Mouse (Mus musculus): Measurements from ENCODE around the gene Prlr.

Gene Prlr

DNA sequence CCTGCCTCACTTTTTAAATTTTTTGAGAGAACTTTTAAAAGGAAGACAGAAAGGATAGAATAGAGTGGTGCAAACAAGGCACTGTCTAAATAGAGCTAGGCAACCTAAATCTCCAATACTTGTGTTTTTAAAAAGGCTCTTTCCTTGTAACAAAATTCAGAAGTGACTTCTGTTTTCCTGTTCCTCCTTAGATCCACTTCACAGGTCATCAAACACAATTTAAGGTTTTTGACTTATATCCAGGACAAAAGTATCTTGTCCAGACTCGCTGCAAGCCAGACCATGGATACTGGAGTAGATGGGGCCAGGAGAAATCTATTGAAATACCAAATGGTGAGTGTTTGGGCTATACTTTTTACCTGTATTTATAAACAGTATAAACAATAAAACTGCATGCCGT is 148.0 kb downstream of the Prlr start, which contains the start of gene Gm21973:
Gene Gm21973 (plus strand): TSS at position 301 of the 400 bp plus-strand sequence.
- no peak for DNase-seq (ENCODE audit: low read depth, low spot score)

DNA sequence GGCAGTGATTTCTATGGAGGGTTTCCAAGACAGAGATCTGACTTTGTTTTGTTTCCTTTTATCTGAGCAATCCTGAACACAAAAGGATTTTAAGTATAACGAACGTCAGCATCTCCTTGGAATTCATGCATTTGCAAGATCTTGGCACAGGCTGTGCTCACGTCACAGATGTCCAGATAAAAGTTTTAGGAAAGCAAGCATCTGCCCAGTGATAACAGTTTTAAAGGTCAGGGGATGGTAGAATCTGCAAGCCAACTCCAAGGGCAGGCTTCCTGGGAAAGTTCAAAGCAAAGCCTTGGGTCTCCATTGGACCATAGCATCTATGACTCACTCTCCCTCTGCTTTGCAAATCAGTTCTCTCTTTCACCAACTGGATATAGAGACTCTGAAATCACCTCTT is 153.6 kb downstream of the Prlr start:
- no peak for DNase-seq (ENCODE audit: low read depth, low spot score)

DNA sequence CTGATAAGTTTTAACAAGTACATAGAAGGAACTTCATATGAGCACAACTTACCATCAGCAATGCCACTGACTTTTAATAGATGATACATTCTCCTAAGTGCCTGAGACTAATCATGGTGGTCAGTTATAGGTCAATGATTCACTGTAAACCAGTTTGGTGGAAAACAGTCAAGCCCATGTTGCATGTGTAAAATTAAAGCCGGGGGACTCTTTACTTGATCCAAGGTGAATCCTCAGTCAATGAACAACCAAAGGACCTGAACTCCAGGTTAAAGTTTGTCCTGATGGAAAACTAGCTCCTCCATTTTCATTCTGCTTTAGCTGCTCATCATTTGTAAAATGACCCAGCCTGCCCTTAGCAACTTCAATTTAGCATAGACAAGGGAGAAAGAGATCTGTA is 155.5 kb downstream of the Prlr start:
- DNase-seq (ENCODE audit: low read depth, low spot score): no peak

DNA sequence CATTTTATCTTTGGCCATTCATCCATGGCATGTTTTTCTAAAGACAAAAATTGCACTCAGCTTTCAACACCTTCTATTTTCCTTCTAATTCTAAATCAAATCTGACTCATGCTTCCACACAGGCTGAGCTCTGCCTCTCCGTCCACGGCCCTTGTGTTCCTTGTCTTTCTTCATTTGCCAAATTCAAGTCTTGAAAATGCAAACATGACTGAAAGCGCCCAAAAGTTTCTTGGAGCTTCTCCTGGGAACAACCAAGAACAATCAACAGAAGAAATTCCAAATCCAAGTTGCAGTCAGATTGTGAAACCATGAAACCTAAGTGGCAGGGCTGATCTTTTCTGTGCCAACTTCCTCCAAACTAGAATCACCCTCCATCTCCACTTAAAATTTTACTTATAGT is 161.6 kb downstream of the Prlr start:
- no peak for DNase-seq (ENCODE audit: low read depth, low spot score)

DNA sequence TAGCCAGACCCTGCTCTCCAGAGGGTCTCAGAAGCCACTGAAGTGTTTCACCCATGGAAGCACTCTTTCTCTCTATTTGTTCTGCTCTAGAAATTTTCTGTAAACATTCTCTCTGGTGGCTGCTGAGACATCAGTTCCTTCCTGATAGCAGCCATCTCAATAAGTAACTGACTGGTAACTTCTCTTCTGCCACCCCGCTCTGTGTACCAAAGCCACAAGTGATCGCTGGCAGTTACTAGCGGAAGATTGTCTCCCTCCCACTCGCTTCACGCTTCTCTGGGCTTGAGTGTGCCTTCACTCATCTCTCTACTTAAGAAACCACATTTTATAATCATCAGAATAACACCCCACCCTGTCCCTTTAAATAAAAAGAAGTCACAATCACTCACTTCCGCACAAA is 170.0 kb downstream of the Prlr start:
- DNase-seq (ENCODE audit: low read depth, low spot score): no peak

DNA sequence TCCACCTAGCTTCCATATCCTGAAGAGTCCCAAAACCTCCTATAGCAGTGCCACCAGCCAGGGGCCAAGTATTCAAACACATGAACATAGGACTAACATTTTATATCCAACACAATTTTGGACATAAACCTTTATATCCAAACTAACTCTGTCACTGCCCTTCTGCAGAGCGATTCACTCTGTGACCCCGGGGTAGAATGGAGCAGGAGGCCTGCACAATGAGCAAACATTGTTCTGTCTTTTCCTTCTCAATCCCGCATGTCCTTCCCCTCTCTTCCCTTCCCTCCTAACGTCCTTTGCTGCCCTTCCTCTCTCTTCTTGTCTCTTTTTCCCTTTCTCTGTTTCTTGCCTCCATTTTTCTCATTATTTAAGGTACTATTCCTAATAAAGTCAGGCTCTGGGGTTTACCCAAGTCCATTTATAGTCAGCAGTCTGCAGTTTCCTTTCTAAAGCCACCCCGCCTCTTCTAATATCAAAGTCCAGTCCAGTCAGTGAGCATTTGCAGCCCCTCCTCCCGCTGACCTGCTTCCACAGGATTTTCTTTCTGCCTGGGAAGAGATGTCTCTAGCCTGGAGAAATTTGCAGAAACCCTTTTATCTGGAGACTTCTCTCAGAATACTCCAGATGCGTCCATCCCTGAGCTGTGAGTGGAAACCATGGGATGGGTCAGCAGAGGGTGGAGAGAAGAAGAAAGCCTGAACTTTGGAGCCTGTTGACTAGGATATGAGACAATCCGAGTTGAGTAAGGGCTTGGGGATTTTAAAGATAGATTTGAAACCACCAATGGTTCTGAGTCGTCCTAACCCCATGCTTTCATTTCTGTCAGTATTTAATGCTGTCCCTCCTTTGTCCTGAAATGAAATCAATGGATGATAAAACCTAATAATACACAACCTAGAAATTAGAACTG is 181.3 kb downstream of the Prlr start, which contains the start of gene Agxt2:
Gene Agxt2 (plus strand): TSS at position 494 of the 910 bp plus-strand sequence.
- no peak for DNase-seq (ENCODE audit: low read depth, low spot score)

DNA sequence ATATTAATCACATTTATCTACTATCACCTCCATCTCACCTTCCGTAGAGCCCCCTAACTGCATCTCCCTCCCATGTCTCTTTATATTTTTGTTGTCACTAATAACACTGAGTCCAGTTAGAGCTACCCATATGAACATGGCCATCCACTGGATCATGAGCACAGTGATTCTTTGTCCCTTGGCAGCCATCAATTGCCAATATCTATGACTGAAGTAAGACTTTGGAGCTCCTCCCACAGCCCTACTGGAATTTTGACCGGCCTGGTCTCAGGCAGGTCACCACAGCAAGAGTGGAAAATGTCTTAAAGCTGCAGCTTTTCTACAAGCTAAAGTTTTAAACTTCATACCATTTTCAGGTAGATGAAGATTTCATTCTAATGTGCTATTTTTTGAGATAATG is 189.3 kb downstream of the Prlr start:
- DNase-seq (ENCODE audit: low read depth, low spot score): no peak

DNA sequence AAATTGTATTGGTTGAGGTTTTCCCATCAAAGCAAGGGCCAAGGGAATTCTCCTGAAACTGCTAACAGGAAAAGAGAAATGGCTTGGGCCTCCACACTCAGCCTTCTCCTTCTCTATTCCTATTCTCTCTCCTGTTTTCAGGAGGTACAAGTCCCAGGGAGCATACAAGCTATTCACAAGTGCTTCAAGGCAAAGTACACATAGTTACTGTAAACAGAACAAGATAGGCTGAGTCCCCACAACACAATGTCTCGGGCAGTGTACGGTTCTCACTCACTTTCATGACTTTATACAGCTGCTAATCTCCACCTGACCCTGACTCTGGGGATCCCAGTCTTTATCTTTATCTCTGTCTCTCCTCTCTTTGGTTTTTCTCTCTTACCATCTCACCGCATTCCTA is 198.4 kb downstream of the Prlr start:
- no peak for DNase-seq (ENCODE audit: low read depth, low spot score)

DNA sequence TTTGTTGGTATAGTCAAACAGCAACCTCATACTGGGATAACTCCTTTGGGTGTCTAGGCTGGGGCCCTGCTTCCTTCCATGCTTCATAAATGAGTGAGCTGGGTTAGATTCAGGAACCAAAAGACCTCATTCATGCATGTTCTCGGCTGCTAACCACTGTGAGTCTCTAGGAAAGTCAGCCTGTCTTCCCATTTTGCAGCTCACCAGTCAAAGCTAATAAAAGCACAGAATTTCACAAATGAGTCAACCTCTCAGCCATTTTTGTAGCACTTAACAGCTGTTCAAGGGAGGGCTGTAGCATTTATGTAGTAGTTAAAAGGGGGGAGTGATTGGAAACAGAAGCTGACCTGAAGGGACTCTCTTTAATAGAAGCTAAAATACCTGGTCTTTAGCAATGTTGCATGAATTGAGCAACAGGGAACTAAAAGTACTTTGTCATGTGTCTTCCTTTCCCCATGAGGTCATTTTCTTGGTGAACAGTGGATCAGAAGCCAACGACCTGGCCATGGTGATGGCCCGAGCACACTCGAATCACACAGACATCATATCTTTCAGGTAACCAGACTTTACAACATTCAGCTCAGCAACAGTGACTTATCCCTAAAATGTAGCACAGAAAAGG is 201.4 kb downstream of the Prlr start:
- no peak for DNase-seq (ENCODE audit: low read depth, low spot score)

DNA sequence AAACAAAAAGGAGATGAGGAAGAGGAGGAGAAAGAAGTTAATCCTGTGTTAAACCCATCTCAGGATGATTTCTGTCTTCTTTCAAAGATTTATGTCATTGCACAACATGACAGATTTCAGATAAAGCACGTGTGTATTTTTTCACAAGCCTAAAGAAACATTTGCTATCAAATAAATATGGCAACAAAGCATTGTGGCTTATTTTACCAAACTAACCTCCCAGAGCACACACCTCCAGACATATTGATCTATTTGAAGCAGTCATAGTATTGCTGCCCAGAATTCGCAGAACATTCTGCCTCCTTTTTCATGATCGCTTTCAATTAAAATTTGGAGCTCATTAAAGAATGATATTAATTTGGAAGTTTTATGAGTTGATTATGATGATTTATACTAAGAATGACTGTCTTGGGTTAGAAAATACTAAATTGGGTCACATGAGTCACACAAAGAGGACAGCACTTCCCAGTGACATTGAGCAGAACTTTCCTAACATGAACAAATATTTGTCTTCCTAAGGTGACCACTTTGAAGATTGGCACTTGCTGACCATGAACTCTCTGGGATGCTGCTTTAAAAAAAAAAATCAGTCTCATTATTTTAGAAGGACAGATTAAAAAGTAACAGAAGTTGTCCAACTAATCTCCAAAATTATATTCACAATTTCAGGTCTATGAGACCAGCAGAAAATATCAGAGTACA is 202.9 kb downstream of the Prlr start:
- no peak for DNase-seq (ENCODE audit: low read depth, low spot score)

DNA sequence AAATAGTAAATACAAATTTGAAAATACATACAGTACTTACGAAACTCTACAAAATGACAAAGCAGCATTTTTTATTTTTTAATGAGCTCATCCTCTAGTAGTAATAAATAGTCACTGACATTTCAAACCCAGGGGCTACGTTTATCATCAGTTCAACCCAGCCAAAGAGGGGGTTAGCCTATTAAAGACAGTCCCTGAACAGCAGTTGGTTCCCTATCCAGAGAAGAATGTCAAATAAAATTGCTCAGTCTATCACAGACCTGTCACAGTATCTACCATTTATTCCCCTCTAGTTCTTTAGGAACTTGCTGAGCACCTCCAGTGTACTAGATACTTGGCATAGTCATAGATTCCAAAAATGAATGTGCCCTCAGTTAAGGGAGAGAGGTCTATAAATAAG is 210.2 kb downstream of the Prlr start:
- no peak for DNase-seq (ENCODE audit: low read depth, low spot score)

Data from retina, adult 2 months (tissue).